Mouse (Mus musculus): Measurements from ENCODE around the gene Lsr. TPM values are rescaled to one million over a fixed set of nuclear protein-coding genes. Genes with fewer than 3 reads are reported as not detected.
"Not testable (repeated sequence)": the region's sequence is repeated elsewhere in the genome, so short reads cannot be mapped to it uniquely, and the experiment has no call there.

Lsr gene
- total RNA-seq, 2 experiments from 2014 or later, result 5.5 to 5.6 TPM

DNA sequence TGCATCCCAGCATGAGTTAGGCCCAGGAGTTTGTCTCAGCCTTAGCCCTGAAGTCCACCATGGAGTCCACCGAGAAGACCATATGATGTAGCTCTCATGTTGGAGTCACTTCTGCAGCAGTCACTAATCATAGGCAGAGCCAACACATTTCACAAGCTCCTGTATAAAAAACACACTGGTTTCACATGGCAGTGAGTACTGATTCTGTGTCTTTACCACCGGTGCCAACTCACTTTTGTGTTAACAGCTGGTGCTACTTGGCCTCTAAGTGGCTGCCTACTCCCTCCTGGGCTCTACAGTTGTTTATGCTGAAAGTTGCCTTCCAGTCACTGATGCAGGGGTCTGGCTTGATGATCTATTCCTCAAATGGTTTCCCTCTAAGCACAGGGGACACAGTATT is 48.7 kb downstream of the Lsr start, which contains the start of gene Hamp2:
Hamp2 (minus strand) TSS at position 101 of the 400 bp plus-strand sequence.
- DNase-seq, result not testable (repeated sequence)

DNA sequence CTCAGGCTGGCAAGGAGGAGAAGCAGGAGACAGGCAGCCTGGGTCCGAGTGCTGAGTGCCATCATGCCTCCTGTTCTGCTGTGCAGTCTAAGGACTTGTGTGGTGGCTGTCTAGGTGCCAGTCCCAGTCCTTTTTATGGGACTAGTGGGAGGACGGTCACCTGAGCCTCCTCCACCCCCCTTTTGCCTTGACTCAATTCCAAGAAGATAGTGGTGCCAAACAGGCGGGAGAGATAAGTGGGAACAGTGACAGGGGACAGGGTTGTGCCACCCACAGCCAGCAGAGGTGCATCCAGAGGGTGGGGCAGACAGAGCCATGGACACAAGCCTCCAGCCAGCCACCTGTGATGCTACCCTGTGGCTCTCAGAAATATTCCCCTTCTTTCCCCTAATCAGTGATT is 49.2 kb downstream of the Lsr start:
- no peak for DNase-seq

DNA sequence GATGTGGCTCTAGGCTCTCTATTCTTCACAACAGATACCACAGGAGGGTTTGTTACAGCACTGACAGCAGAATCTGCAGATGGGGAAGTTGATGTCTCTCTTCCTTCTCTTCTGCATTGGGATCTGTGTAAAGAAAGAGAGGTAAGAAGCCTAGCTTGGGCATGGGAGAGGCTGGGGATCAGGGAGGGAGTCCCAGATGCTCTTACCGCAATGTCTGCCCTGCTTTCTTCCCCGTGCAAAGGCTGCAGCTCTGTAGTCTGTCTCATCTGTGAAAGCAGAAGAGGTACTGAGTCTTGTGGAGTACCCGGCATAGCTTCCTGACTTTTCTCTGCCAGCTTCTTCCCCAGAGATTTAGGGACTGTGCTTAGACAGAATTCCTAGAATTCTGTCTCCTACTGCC is 50.8 kb downstream of the Lsr start:
- not testable (repeated sequence) for DNase-seq

DNA sequence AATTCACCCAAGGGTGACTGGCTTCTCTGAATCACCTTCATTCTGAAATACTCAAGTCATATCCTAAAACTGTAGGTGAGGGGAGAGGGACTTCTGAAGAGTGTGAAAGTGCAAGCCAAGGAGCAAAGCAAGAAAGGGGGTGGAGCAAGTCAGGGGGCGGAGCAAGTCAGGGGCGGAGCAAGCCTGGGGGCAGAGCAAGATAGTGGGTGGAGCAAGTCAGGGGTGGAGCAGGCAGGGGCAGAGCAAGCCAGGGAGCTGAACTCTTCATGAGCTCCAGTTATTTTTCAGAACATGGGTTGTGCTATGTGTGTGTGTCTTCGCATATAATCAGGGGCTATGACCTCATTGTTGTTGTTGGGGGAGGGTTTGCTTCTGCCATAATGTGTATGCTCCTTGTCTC is 53.0 kb downstream of the Lsr start:
- DNase-seq, result no peak

DNA sequence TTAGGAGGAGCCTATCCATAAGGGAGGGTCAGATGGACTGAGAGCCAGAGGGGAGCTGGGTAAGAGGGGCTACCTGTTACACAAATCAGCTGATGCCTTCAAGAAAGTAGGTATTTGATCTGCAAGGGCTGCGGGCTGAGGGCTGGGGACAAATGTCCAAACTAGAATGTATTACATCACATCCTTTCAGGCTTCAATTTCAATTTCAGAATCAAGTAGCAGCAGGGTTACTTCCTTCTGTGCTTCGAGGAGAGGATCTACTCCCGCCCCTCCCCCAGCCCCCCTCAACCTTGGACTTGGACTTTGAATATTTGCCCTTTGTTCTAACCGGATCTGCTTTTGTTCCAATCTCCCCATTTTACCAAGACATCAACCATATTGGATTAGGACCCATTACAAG is 56.0 kb downstream of the Lsr start:
- DNase-seq, result no peak

DNA sequence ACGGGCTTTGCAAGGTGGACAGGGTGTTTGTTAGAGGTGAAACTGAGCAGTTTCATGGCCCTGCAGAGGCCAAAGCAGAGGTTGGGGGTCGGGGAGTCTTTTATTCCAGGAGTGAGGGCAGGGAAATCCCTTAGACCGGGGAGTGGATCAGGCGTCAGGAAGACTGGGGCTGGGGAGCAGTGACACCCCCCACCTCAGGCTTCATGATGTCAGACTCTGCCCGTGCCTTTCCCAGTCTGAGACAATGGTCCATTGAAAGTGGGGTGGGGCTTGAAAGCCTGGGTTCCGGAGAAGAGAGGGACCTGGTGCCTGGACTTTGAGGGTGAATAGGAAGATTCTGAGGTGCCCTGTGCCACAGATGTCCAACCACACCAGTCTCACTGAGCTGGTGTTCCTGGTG is 56.6 kb downstream of the Lsr start:
- DNase-seq, result no peak

DNA sequence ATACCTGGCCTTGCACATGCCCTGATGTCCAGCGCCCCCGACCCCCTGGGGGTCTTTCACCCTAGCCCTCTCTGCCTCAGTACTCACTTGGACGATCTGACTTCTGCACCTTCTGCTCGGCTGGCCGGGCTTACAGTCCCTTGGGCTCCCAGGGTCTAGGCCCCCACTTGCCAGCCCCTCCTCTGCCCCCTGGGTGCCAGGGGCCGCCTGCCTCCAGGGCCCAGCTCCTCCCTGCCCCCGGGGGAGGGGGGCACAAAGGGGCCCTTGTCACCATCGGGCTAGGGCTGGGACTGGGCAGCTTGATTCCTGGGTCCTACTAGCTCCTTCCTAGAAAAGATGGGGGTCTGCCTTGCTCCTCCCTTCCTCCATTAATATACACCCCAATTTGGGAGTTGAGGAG is 58.5 kb downstream of the Lsr start, which contains the start of gene Mag:
Mag (minus strand) TSS at position 142 of the 400 bp plus-strand sequence.
- DNase-seq, result no peak

DNA sequence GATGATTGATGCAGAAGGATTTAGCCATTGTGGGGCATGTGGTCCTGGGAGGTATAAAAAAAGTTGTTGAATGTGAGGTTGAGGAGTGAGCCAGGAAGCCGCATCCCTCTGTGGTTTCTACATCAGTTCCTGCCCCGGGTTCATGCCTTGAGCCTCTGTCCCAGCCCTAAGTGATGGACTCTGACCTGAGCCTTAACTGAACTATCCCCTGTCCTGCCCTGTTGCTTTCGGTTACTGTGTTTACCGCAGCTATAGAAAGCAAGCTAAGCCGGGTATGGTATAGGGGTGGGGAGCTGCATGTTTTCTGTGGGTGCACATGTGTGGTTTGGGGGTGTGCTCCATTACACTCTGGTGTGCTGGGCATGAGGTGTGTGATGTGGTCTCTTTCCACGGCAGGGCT is 63.5 kb downstream of the Lsr start:
- DNase-seq, result no peak

DNA sequence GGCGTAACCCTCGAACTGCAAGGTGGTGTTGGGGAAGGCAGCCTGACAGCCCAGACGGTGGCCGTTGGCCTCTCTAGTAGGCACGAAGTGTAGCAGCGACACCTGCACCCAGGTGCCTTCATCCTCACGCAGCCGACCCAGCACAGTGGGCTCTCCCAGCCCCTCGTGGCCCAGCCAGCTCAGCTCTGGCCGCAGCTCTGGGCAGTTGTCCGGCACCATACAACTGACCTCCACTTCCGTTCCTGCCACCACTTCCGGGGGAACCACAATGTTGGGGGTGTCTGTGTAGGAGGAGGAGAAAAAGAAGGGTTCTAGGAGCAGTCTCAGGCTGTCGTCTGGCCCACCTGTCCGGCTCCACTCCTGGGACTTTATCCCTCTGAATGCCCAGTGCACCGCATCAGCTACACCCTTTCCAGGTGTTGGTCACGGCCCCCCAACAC is 64.3 kb downstream of the Lsr start:
- no peak for DNase-seq

DNA sequence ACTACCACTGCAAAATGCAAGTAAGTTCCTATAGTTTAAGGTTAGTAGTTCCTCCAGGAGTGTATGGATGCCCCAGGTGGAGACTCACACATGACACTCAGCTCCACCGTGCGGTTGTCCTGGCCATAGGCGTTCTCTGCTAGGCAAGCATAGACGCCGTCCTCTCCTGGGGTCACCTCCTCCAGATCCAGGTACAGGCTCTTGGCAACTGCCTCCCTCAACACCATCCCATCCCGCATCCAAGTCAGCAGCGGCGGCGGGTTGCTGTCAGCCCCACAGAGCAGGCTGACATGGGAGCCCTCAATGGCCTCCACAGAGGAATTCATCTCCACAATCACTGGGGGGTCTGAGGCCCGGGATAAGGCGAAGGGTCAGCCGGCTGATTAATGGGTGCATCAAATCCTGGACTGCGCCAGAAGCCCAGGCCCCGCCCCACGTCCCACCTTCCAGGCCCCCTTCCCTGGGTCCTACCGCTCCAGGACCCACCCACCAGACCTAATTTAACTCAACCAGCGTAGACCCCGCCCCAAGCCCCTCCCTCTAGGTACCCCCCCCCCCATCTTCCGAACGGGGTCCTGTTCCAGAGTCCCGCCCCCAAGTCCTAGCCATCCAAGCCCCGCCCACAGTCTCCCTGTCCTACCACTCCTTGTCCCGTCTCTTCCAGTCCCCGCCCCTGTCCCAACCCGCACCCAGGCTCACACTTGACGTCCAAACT is 64.8 kb downstream of the Lsr start:
- DNase-seq, result no peak

Other genes with a start within 250 kb of the Lsr start
- 100 to 1,000 TPM; 208 to 221 TPM for gene Tmem147, start 243.9 kb downstream of the Lsr start, total RNA-seq (2021)
- not detected for gene Gapdhs, start 229.8 kb downstream of the Lsr start, total RNA-seq (2021)
- gene Sbsn, start 222.0 kb downstream of the Lsr start, total RNA-seq (2021), result 1 to 10 TPM; 4.8 to 5.1 TPM
- 1 to 10 TPM; 4.6 to 5.7 TPM for gene Dmkn, start 209.7 kb downstream of the Lsr start, total RNA-seq (2021)
- not detected for gene Krtdap, start 185.6 kb downstream of the Lsr start, total RNA-seq (2021)
- not detected for gene Ffar2, start 149.7 kb downstream of the Lsr start, total RNA-seq (2021)
- not detected for gene Ffar3, start 117.3 kb downstream of the Lsr start, total RNA-seq (2021)
- not detected for gene Ffar1, start 111.9 kb downstream of the Lsr start, total RNA-seq (2021)
- 1 to 10 TPM in 1 of 2 experiments, under 1 TPM in 1; 0.09 to 1.2 TPM for gene Cd22, start 93.1 kb downstream of the Lsr start, total RNA-seq (2021)
- 1 to 10 TPM in 1 of 2 experiments, under 1 TPM in 1; 0.31 to 1.3 TPM for gene Mag, start 58.6 kb downstream of the Lsr start, total RNA-seq (2021)
- gene Hamp2, start 48.8 kb downstream of the Lsr start, total RNA-seq (2021), result 1 to 10 TPM in 1 of 2 experiments, under 1 TPM in 1; 0.76 to 1.2 TPM
- 1 to 10 TPM; 1.6 to 1.9 TPM for gene Hamp, start 29.4 kb downstream of the Lsr start, total RNA-seq (2021)
- gene Usf2, start 16.7 kb downstream of the Lsr start, total RNA-seq (2021), result 100 to 1,000 TPM; 100 to 103 TPM
- gene Fam187b, start 326 bp upstream of the Lsr start, total RNA-seq (2021), result under 1 TPM; 0.36 TPM
- 10 to 100 TPM; 28.9 to 31.7 TPM for gene Fxyd5, start 69.0 kb upstream of the Lsr start, total RNA-seq (2021)
- gene Fxyd7, start 78.0 kb upstream of the Lsr start, total RNA-seq (2021), result 1 to 10 TPM in 1 of 2 experiments, under 1 TPM in 1; 0.98 to 2.4 TPM
- gene Fxyd1, start 83.7 kb upstream of the Lsr start, total RNA-seq (2021), result 100 to 1,000 TPM; 646 to 728 TPM
- gene Lgi4, start 85.9 kb upstream of the Lsr start, total RNA-seq (2021), result 1 to 10 TPM in 1 of 2 experiments, under 1 TPM in 1; 0.95 to 1.4 TPM
- 1 to 10 TPM; 2.0 to 3.5 TPM for gene Fxyd3, start 103.2 kb upstream of the Lsr start, total RNA-seq (2021)
- gene Hpn, start 141.8 kb upstream of the Lsr start, total RNA-seq (2021), result 1 to 10 TPM; 2.2 to 2.6 TPM
- 10 to 100 TPM in 1 of 2 experiments, 1 to 10 TPM in 1; 8.2 to 10.4 TPM for gene Scn1b, start 153.5 kb upstream of the Lsr start, total RNA-seq (2021)
- gene Gramd1a, start 182.4 kb upstream of the Lsr start, total RNA-seq (2021), result 10 to 100 TPM; 32.9 to 36.0 TPM